Mouse (Mus musculus) large intestine, adult 2 months (tissue): ENCODE measurements around the gene Senp6. TPM values are rescaled to one million over a fixed set of nuclear protein-coding genes. Genes with fewer than 3 reads are reported as not detected.
"Not testable (repeated sequence)": the region's sequence is repeated elsewhere in the genome, so short reads cannot be mapped to it uniquely, and the experiment has no call there.

ENCODE experiments used
- DNase-seq: peaks from one replicate; pipeline ENCODE4 v3.0.0-alpha.2; 2012; ENCODE audit warnings: low read depth, low spot score
- WGBS: fragments of 180-500 bp; shearing (Covaris S2); methylation state at CpG from one replicate; pipeline ENCODE4 v1.1.7; 2018; 5-methylcytosine and 5-hydroxymethylcytosine counted together
- polyA plus RNA-seq: library from polyadenylated mRNA; depleted of rRNA; stranded (reverse); fragments of >200 nt; gene quantifications from 2 replicates; pipeline ENCODE4 v1.2.3, GENCODE M21; 2012; rRNA removed

The Senp6 gene
- polyA plus RNA-seq: 7.2 and 13.1 TPM in 2 replicates

- WGBS: under 1% methylated on average over 72 of the region's 74 CpGs
Measured at GRCm38 (mm10) chr9:80066367-80067220, at the start of gene Senp6. Gene Senp6, plus strand, starts transcription at chr9:80066903.

GRCm38 (mm10) chr9:80020429-80020828 is 46.3 kb upstream of the Senp6 start:
- 21% methylated on average over 3 of the region's 3 CpGs for WGBS
- no peak for DNase-seq

More at GRCm38 (mm10) chr9:80066367-80067220, at the start of gene Senp6:
- no peak for DNase-seq

DNA sequence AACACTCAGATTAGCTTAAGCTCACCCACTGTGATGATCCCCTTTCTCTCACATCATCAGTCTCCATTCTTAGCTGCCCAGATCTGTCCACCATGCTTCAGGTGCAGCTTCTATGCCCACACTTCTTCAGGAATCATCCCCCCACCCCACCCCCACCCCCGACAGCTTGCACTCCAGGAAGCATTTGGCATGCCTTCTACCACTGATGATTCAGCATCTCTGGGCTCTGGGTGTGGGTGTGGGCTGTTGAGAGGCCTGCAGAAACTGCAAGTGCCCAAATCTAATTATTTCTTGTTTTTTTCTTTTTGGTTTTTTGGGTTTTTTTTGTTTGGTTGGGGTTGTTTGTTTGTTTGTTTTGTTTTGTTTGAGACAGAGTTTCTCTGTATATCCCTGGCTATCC is 45.1 kb upstream of the Senp6 start:
- 29% methylated on average over 1 of the region's 1 CpGs for WGBS
- no peak for DNase-seq

- DNase-seq: no peak
Measured at GRCm38 (mm10) chr9:80022821-80023220, 43.9 kb upstream of the Senp6 start.

DNA sequence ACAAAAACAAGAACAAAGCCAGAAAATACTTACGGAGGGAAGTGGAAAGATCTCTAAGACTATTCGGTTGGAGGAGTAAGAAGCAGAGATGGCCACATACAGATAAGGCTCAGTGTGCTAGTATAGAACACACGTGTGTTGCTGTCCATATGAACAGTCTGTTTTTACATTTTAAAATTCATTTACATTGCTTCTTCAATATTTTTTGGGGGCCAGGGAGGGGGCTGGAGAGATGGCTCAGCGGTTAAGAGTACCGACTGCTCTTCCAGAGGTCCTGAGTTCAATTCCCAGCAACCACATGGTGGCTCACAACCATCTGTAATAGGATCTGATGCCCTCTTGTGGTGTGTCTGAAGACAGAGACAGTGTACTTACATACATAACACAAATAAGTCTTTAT is 41.4 kb upstream of the Senp6 start:
- WGBS: 89% methylated on average over 5 of the region's 5 CpGs
- not testable (repeated sequence) for DNase-seq

More at GRCm38 (mm10) chr9:80022821-80023220, 43.9 kb upstream of the Senp6 start:
- WGBS: 59% methylated on average over 8 of the region's 8 CpGs

- DNase-seq: peak; percentile 31
- WGBS: 2% methylated on average over 2 of the region's 2 CpGs
Measured at GRCm38 (mm10) chr9:80026017-80026416, 40.7 kb upstream of the Senp6 start.

DNA sequence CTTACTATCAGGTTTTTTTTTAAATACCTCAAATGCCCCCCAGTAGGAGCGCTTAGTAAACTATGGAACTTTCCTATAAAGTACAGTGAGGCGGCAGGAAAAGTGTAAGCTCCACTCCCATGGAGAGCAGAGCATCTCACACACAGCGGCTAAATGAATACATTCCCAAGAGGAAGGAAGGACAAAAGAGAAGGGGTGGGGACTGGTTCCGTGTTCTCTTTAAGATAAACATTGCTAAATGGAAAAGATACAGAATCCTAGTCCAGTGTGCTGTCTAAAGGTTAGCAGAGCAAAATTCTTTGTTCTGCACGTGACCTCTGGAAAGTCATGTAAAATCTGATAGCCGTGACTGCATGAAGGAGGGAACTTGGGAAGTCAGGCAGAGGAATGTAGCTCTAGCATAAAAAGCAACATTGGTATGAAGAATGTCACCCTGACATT is 40.1 kb upstream of the Senp6 start:
- WGBS: 51% methylated on average over 6 of the region's 6 CpGs
- no peak for DNase-seq

GRCm38 (mm10) chr9:80037262-80037996 is 29.3 kb upstream of the Senp6 start:
- WGBS: 84% methylated on average over 13 of the region's 13 CpGs
- DNase-seq: no peak

DNA sequence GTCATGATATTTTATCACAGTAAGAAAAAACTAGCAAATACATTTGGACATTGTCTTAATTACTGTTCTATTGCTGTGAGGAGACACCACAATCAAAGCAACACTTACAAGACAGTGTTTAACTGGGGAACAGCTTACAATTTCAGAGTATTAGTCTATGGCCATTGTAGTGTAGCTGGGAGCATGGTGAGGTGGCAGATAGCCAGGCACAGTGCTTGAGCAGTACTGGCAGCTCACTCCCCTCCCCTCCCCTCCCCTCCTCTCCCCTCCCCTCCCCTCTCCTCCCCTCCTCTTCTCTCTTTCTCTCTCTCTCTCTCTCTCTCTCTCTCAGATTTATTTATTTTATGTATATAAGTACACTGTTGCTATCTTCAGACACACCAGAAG is 28.7 kb upstream of the Senp6 start:
- no peak for DNase-seq

DNA sequence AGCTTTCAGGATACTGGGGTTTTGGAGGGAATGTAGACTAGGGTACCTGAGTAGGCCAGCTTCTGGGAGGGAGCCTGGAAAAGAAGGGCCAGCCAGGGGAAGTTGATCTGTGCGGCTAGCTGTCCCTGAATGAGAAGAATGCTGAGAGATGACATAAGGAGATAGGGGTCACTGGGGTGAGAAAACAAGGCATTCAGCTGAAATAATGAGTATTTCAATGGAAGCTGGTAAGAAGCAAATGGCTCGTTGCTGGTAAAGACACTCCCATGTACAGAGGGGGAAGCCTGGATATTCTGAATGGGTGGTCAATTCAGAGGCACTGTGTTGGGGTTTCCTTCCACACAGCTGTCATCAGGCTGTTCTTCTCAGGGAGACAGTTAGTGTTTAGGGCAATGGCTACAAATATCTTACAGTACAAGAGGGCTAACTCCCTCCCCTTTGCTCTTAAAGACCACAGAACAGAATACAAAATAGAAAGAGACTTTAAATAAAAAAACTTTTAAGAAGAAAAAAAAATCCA is 27.3 kb upstream of the Senp6 start:
- 39% methylated on average over 2 of the region's 2 CpGs for WGBS
- no peak for DNase-seq

DNA sequence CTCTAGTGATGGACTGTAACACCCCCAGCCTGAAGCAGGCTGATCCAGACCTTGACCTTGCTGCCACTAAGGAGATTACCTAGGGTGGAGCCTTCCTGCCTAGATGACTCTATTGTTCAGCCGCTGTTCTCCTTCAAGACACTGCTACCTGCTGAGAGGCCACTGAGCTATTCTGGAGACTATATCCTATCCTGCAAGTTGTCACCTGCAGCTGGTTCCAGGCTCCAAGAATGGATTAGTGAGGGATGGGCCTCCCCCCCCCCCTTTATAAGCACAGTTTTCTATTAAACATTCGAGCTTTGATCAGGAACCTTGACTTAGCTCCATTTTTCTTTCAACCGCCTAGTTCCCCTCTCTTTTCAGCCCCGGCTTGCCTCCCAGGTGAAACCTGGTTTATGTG is 22.4 kb upstream of the Senp6 start:
- not testable (repeated sequence) for DNase-seq
- WGBS: 85% methylated on average over 4 of the region's 4 CpGs

GRCm38 (mm10) chr9:80049271-80049670 is 17.4 kb upstream of the Senp6 start:
- 43% methylated on average over 5 of the region's 5 CpGs for WGBS
- DNase-seq: not testable (repeated sequence)

- DNase-seq: no peak
- 75% methylated on average over 5 of the region's 5 CpGs for WGBS
Measured at GRCm38 (mm10) chr9:80052951-80053350, 13.8 kb upstream of the Senp6 start.

GRCm38 (mm10) chr9:80057690-80058089 is 9.0 kb upstream of the Senp6 start:
- WGBS: 33% methylated on average over 2 of the region's 2 CpGs
- no peak for DNase-seq

DNA sequence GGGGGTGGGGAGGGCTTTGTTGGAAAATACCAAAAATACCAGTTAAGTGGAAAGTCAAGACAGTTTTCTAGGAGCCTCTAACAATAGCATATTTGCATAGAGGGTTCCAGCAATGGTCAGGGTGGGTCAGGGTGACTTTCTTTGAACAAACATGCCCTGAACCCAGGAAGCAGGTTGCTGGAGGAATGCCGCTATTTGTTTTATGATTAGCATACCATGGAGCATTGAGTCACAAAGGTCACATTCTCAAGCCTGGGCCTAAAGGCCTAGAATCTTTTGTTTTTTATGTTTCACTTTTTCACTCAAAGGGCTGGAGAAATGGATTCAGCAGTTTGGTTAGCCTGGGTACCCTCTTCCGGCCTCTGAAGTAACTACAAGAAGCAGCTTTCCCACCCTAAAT is 1.2 kb upstream of the Senp6 start:
- DNase-seq: not testable (repeated sequence)
- WGBS: 76% methylated on average over 2 of the region's 2 CpGs

DNA sequence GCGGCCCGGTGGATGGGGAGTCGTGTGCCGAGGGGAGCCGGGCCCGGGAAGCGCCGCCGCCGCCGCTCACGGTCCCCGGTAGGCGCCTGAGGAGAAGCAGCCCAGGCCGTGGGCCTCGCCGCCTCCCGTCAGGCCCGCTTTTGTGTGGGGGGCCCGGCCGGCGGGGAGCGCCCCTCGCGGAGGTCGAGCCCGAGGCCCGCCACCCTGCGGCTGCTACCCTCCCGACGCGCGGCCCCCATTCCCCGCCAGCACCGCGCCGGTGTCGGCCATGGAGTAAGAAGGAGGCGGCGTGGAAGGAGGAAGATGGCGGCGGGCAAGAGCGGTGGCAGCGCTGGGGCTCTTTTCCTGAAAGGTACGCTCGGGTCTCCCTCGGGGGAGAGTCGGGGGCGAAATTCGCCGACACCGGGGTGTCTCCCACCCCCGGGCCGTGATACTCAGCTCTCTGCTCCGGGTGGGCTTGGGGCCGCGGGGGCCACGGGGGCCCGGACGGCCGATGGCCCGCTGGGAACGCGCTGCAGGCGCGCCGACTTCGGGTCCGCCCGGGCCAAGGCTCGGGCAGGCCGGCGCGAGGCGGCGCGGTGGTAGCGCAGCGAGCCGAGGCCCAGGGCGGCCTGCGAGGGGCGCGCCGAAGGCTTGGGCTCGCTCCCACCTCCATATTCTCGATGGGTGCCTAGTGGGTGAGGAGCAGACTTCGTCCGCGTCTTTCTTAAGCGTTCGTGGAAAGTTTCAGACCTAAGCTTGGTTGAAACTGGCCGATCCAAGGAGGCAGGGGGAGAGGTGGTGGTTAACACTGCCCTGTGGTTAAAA is 721 bp downstream of the Senp6 start:
- WGBS: under 1% methylated on average over 92 of the region's 93 CpGs
- no peak for DNase-seq

GRCm38 (mm10) chr9:80068028-80068515 is 1.4 kb downstream of the Senp6 start:
- WGBS: under 1% methylated on average over 18 of the region's 18 CpGs
- no peak for DNase-seq

GRCm38 (mm10) chr9:80068735-80069315 is 2.1 kb downstream of the Senp6 start:
- DNase-seq: no peak
- 6% methylated on average over 11 of the region's 11 CpGs for WGBS

DNA sequence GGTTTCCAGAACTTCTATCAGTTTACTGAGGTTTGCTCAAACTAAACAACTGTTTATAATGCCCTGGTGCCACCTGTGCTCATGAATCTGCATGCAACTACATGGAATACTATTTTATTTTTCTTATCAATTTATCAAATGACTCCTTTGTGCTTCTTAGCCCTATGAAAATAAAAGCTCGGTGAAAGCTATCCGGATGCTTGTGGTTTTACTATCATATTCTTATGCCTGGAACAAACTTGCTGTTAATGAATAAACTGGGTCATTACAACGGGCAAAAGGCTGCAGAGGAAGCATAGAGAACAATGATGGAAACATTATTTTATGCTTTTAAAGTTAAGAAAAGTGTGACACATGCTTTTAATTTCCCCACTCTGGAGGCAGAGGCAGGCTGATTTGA is 3.3 kb downstream of the Senp6 start:
- no peak for DNase-seq
- WGBS: 15% methylated on average over 3 of the region's 3 CpGs
